Mouse (Mus musculus): ENCODE data around the gene Vmn1r139.
"Not testable (repeated sequence)": the region's sequence is repeated elsewhere in the genome, so short reads cannot be mapped to it uniquely, and the experiment has no call there.

Vmn1r139 gene

DNA sequence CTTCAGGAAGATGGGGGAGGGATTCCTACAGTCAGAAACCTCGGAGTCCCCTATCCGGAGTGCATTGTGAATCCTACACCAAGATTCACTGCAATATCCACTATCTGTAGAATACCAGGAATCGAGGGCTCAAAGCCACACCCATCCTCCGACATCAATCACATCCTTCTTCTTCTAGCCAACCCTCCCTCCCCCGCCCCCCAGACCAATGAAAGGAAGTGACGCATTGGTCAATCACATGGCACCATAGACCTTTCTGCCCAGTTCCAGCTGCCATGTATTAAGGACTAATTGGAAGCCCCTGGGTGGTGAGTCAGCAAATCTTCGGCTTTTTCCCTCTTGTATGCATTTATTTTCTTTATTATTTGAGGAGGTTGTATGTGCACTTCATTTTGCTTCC, at the start of gene Vmn1r139:
Gene Vmn1r139 (plus strand): TSS at position 301 of the 400 bp plus-strand sequence.
- DNase-seq (ENCODE audit: low spot score in 2 of 2), result not testable (repeated sequence)

- not testable (repeated sequence) for DNase-seq (ENCODE audit: low spot score in 2 of 2)
Measured at GRCm38 (mm10) chr7:22028797-22029196, 40.1 kb upstream of the Vmn1r139 start, which contains the start of gene Vmn1r138. TSS of gene Vmn1r138 (minus strand) at chr7:22028897.

DNA sequence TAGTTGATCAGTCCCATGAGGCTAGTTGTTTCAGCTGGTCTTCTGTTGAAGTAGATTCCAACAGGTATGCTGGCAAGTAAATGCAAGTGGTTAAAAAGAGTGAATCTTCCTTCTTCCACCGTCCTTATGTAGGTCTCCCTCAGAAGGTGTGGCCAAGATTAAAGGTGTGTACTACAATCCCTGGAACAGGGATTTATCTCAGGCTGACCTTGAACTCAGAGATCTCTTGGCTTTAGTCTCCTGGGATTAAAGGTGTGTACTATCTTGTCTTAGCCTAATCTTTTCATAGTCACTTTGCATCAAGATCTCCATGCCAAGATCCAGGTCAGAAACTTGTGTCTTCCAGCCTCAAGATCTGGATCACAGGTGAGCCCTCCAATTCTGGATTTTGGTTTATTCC, 12.7 kb upstream of the Vmn1r139 start, which contains the start of gene Gm6176:
Gene Gm6176 (minus strand): TSS at position 101 of the 400 bp plus-strand sequence.
- not testable (repeated sequence) for DNase-seq (ENCODE audit: low spot score in 2 of 2)

DNA sequence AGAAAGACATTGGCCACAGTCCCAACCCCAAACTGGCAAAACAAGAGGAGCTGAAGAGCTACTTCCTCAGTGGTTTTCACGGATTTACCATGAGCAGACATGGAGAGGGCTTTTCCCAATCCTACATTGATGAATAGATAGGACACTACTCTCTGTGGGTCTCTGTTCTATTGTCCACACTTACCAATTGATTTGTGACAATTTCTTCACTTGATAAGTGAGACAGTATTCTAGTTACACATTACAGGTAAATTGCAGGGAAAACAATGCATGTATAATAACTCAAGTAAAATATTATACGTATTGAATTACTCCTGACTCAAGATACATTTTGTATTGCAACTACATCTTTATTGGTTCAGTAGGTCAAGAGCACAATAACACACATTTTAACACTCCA, 49.3 kb downstream of the Vmn1r139 start, which contains the start of gene Gm16451:
Gene Gm16451 (minus strand): TSS at position 101 of the 400 bp plus-strand sequence.
- DNase-seq (ENCODE audit: low spot score in 2 of 2), result not testable (repeated sequence)

DNA sequence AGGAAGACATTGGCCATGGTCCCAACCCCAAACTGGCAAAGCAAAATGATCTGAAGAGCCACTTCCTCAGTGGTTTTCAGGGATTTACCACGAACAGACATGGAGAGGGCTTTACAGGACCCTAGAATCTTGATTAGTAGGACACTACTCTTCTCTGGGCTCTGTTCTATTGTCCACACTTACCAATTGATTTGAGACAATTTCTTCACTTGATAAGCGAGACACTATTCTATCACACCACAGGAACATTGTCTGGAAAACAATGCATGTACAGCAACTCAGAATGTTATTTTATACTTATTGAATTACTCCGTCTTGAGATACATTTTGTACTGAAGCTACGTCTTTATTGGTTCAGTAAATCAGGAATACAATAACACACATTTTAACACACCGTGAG, 65.8 kb downstream of the Vmn1r139 start, which contains the start of gene Gm10666:
Gene Gm10666 (minus strand): TSS at position 101 of the 400 bp plus-strand sequence.
- DNase-seq (ENCODE audit: low spot score in 2 of 2), result not testable (repeated sequence)
